Mouse (Mus musculus): ENCODE results near the gene Gm6614.
"Not testable (repeated sequence)": the region's sequence is repeated elsewhere in the genome, so short reads cannot be mapped to it uniquely, and the experiment has no call there.

Gm6614 gene

GRCm38 (mm10) chr6:142011364-142011955 lies at the start of gene Gm6614:
Gm6614 (minus strand) TSS chr6:142011414.
- no peak for DNase-seq (ENCODE audit: low read depth, low spot score)

- DNase-seq (ENCODE audit: low read depth, low spot score) = not testable (repeated sequence)
Observed at GRCm38 (mm10) chr6:142058281-142058680, 47.1 kb upstream of the Gm6614 start.

DNA sequence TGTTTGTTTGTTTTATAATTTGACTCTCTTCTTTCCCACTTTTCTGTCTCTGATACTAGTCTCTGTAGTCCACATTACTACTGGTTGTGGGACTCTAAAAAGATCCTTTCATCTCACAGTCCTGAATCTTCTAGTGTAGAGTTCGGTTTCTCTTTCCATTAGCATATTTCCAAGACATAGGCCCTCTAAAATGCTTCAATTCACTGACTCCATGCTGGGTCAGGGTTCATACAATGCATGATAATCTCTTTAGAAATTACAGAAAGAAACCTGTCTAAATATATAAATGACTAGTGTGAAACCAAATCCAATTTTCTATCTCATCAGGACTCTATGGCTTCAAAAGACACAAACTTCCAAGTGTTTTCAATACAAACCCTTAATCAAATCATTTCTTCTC lies 36.5 kb upstream of the Gm6614 start:
- DNase-seq (ENCODE audit: low read depth, low spot score) = no peak

GRCm38 (mm10) chr6:142045746-142046145 lies 34.5 kb upstream of the Gm6614 start:
- no peak for DNase-seq (ENCODE audit: low read depth, low spot score)

DNA sequence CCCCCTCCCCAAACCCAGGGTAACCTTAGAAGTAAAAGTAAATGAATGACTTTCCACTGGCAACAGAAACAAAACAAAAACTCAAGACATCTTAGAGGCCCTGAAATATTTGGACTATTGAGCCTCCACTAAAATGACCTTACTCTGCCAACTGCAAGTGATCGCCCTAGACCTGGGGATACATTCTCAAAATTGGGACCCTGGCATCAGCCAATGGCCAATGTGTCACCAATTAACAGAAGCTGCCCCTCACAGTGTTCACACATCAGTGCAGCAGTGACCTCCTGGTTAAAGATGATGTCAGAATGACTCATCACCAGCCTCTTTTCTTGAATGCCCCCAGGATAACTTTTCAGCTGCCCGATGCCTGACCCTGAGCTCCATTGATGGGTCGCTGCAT lies 30.7 kb upstream of the Gm6614 start:
- no peak for DNase-seq (ENCODE audit: low read depth, low spot score)

DNA sequence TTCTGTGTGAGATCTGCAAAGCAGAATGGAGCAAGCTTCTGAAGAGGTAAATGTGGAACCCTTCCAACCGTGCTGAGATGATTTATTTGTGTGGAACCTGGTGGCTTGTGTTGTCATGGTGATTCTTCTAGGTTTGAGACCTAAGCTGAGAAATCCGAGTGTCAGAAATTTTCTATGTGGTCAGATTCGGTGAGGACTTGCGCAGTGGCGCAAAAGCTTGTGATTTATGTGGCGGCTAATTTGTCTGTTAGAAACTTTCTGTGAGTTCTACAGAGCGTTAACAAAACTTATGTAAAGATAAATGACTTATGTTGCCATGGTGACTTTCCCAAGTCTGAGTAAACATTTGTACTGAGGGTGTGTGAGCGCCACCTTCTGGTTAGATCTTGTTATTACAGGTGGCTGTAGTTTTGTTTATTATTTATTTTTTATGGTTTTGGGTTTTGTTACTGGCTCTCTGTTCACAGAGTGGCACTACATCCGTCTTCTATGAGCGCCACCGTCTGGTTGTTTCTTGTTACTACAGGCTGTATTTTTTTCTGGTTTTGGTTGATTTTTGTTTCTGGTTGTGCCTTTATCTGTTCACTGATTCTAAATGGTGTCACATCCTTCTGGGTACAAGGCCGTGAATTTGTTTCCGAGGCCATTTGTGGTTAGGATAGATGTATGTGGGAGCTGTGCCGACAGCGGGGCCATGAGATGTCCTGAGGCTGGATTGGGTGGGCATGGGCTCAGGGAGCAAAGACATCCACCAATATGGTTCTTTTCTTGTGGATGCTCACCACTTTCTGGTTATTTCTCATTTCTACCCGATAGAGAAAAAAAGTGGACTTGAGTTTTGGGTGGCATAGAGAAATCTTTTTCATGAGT lies 29.3 kb upstream of the Gm6614 start:
- peak; percentile 58 for DNase-seq (ENCODE audit: low read depth, low spot score)

GRCm38 (mm10) chr6:142035771-142036170 lies 24.6 kb upstream of the Gm6614 start:
- no peak for DNase-seq (ENCODE audit: low read depth, low spot score)

- no peak for DNase-seq (ENCODE audit: low read depth, low spot score)
Observed at GRCm38 (mm10) chr6:142021671-142022070, 10.5 kb upstream of the Gm6614 start.

DNA sequence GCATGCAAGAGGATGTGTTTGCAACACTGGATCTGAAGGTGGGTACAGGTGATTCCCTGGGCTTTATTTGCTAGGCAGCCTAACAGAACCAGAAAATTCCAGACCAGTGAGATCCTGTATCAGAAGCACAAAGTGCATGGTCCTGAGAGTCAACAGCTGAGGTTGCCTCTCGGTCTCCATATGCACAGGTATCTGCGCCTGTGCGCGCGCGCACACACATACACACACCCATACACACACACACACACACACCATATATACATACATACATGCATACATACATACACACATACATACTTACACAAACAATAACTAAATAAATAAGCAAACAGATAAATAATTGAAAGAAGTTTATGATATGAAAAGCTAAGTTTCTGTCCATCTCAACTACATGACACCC lies 24.4 kb downstream of the Gm6614 start:
- DNase-seq (ENCODE audit: low read depth, low spot score) = no peak

GRCm38 (mm10) chr6:141984644-141985043 lies 26.6 kb downstream of the Gm6614 start:
- DNase-seq (ENCODE audit: low read depth, low spot score) = no peak

- no peak for DNase-seq (ENCODE audit: low read depth, low spot score)
Observed at GRCm38 (mm10) chr6:141962420-141962819, 48.8 kb downstream of the Gm6614 start.

DNA sequence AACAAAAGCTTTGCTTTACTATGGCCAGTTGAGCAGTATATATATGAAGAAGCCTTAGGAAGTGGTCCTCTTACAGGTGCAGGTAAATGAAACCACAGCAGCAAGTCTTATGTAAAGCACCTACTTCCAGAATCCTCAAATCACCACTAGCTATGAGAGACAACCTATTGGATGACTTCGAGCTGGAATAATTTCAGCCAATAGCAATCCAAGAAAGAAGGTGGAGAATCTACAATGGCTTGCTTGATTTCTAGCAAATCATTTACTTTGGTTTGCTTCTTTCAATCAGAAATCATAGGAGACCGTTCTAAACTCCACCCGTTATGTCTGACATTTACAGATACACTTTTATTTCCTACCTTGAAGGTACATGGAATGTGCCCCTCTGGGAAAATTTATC lies 49.4 kb downstream of the Gm6614 start:
- DNase-seq (ENCODE audit: low read depth, low spot score) = no peak

DNA sequence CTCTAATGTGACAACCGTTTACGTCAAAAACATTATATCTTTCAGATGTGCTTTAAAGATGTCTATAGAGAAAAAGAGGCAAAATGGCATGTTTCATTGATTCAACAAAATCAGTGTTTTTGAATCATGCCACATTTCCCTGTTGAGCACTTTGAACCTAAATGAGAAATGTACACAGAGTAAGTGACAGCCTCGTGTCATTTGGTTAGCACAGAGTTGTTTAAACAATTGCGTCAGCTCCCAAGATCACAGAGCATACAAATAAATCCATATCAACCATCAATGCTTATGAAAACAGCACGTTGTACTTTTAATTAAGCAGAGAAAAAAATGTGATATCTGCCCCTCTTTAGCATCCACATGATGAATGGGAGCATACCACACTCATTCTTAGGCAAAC lies 50.7 kb downstream of the Gm6614 start:
- no peak for DNase-seq (ENCODE audit: low read depth, low spot score)

DNA sequence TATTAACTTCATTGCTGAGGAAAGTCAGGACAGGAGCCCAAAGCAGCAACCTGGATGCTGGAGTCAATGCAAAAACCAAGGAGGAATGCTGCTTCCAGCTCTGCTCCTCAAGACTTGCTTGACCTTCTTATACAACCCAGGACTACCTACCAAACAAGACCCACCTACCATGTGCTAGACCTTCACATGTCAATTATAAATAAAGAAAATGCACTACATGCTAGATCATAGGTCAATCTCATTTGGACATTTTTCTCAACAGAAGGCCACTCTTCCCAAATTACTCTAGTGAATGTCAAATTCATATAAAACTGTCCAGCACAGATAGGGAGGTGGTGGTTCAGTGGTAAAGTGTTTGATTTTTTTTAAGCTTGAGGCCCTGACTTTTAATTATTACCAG lies 64.4 kb downstream of the Gm6614 start, which contains the start of gene Slco1a1:
Slco1a1 (minus strand) TSS at position 101 of the 400 bp plus-strand sequence.
- no peak for DNase-seq (ENCODE audit: low read depth, low spot score)

- DNase-seq (ENCODE audit: low read depth, low spot score) = no peak
Observed at GRCm38 (mm10) chr6:141940451-141940850, 70.8 kb downstream of the Gm6614 start.
